Mouse (Mus musculus): ENCODE data around the gene Mlst8. TPM values are rescaled to one million over a fixed set of nuclear protein-coding genes. Genes with fewer than 3 reads are reported as not detected.
A peak's percentile ranks its signal among the peaks of the same experiment; 100 is the strongest.

Mlst8 gene
- 10 to 100 TPM; 30.0 to 32.2 TPM for total RNA-seq (2021)

DNA sequence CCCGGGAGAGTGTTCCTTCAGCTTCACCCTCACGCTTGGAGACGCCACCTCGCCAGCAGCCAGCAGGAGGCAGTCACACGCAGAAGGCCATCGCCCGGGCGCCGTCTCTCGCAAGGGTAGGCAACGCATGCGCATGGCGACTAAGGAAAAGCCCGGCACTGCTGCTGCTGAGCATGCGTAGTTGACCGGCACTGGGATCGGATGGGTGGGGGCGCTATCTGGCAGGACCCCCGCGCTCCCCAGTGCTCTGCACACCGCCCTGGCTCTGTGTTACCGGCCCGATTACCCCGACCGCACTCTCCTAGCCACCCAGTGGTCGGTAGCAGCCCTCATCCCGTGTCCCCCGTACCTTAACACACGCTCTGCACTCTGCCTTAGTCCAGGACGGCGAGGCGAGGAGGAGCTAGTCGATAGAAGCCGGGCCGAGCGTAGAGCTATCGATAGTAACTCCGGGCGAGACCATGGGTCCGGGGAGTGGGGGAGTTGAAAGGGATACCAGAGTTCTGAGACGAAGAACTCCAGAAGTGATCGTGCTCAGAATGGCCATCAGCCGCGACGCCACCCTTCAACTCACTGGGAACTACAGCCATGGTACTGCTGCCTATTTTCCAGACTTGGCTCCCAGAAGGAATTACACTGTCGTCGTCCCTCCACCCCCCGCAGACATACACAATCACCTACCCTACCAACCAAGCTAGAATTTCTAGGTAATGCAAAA, at the start of gene Mlst8:
Mlst8 (minus strand) TSS at position 416 of the 718 bp plus-strand sequence.
- intact Hi-C loops (cut with DNase I), result loop anchor here (2.0 to 5.0 kb wide), 3 partner anchors 34 to 198 kb away; partner anchors contain the start of gene Traf7

DNA sequence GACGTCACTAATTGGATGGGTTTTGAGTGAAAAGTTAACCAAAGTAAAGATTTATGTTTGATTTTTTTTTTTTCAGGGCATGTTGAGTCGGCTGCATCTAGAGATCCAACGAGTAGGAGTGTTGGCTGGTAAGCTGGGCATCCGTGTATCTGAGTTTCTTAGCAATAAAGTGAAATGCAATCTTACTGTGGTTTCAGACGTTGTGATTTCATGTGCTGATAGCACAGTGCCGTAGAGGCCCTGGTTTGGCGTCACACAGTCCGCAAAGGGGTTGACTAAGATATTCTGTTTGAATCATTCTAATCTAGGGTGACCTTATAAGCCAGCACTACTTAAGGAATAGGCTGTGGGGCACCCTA, 49.7 kb upstream of the Mlst8 start:
- DNase-seq (ENCODE audit: low spot score in 2 of 2), result peak in 1 of 2 experiments; percentile 25
- intact Hi-C loops (cut with DNase I), result loop anchor here (5.0 kb wide), 1 partner anchor 51 kb away; the partner anchor contains the start of gene Mlst8

More for the DNA sequence above, at the start of gene Mlst8:
- peak; percentile 98 for DNase-seq (ENCODE audit: low spot score in 2 of 2)

DNA sequence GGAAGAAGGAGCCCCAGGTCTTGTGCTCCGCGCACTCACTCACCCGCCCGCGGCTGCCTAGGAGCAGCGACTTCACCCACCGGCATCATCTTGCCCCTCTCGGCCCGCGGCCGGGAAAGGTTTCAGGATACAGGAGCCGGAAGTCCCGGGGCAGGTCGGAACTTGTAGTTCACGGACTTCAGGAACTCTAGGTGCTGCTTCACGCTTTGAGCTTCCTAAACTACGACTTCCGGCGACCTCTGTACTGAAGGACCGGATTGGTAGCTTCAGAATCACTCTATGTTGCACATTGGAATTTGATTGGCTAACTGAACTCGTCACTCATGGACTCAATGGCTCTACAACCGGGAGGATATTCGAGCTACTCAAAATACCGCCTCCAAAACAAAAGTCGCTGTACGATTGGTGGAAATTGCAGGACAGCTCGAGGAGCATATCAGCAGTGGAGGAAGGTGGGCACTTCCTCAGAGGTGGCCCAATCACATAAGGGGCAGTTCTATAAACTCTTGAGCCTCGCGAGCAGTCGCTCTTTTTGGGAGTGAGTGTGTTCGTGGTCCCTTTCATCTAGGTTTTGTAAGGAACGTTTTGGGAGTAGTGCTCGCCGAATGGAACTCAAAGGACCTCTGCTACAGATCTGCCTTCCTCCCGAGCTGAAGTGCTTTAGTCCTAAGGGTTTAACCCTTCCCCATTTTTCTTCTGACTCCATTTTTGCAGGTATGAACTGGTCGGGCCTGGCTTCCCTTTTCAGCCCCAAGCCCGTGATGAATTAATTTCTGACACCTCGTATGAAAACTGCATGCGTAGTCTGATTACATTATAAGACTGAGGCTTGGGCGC, 49.1 kb upstream of the Mlst8 start, which contains the start of gene Traf7:
Traf7 (minus strand) TSS at position 216 of the 837 bp plus-strand sequence.
- intact Hi-C loops (cut with DNase I), result loop anchor here (5.0 kb wide), 1 partner anchor 51 kb away; the partner anchor contains the start of gene Mlst8
- DNase-seq (ENCODE audit: low spot score in 2 of 2), result peak; percentile 93 to 100

- no peak for DNase-seq (ENCODE audit: low spot score in 2 of 2)
- intact Hi-C loops (cut with DNase I), result loop anchor here (5.0 kb wide), 1 partner anchor 50 kb away; the partner anchor contains the start of gene Mlst8
Observed at GRCm38 (mm10) chr17:24527315-24527714, 48.4 kb upstream of the Mlst8 start.

- intact Hi-C loops (cut with DNase I), result loop anchor here (5.0 kb wide), 1 partner anchor 47 kb away; the partner anchor contains the start of gene Mlst8
- DNase-seq (ENCODE audit: low spot score in 2 of 2), result no peak
Observed at GRCm38 (mm10) chr17:24524734-24525133, 45.9 kb upstream of the Mlst8 start.

GRCm38 (mm10) chr17:24520450-24520849, 41.6 kb upstream of the Mlst8 start:
- no peak for DNase-seq (ENCODE audit: low spot score in 2 of 2)
- intact Hi-C loops (cut with DNase I), result no loop called here

DNA sequence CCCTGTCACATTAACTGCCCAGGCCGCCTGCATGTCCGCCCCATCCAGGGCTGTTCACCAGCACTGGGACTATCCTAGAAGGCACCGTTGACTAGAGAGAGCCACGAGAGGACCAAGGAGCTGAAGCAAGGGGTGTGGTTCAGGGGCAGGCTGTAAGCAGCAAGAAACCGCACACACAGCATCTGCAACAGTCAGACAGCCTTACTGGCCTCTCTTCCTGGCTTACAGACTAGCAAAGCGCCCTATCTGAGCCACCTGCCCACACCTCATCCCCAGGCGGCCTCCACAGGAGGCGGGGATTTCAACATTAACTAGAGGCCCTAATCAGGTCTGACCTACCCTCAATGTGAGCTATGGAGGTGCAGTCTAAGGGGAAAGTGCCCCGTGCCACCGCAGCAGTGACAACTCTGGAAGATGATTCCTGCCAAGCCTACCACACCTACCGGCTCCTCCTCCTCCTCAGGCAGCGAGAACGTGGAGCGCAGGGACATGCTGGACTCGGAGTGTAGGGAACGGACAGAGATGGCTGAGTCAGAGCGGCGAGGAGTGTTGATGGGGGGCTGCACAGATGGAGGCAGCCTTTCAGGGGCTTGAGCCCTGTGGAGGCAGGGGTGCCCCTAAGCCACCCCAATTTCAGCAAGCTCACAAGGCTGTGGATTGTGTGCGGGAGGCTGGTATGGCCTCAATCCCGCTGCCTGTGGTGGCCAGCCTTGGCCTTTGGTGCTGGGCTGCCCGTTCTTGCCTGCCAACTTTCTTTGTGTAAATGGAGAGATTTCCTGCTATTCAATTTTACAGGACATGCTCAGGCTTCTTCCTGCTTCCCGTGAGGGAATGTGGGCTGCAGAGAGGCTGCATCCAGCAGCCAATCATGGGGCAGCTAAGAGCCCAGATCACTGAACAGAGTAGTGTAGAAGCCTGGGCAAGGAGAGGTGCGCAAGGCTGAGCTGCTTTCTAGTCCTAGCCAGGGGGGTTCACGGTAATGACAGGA, 35.7 kb upstream of the Mlst8 start:
- DNase-seq (ENCODE audit: low spot score in 2 of 2), result no peak

GRCm38 (mm10) chr17:24513609-24514008, 34.7 kb upstream of the Mlst8 start:
- intact Hi-C loops (cut with DNase I), result loop anchor here (2.0 kb wide), 1 partner anchor 35 kb away; the partner anchor contains the start of gene Mlst8
- DNase-seq (ENCODE audit: low spot score in 2 of 2), result peak; percentile 74 to 80

More for the DNA sequence above, 35.7 kb upstream of the Mlst8 start:
- intact Hi-C loops (cut with DNase I), result no loop called here

DNA sequence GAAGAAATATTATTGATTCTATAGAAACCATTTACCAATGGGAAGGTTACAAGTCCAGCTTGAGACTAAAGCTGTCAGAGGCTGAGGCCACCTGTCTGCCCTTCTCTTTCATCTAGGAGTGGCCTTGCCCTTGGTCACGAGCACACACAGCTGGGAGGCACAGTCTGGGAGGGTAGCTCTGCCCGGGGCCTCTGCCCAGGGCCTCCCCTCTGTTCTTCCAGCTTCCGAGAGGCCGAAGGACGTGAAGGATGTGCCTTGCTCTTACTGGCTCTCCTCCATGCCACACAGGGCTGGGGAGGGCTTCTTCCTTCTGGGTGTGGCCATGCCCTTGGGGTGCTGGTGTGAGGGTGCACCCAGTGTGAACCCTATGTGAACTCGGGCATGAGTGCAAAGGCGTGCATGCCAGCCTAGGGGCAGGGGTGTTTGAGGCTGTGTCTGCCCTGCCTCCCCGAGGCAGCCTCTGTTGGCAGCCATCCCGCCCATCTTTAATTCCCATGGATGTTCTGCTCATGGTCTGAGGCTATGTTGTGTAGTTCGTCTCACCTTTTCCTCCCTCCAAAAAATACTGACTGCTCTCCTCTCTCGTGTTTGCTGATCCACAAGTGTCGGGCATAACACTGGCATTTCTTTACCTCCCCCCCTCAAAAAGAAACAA, 29.1 kb upstream of the Mlst8 start:
- intact Hi-C loops (cut with DNase I), result loop anchor here (2.0 kb wide), 1 partner anchor 37 kb away; the partner anchor contains the start of genes E4f1 and Pgp

GRCm38 (mm10) chr17:24507129-24507664, 28.3 kb upstream of the Mlst8 start:
- intact Hi-C loops (cut with DNase I), result loop anchor here (2.0 kb wide), 1 partner anchor 36 kb away; the partner anchor contains the start of genes E4f1 and Pgp
- no peak for DNase-seq (ENCODE audit: low spot score in 2 of 2)

More for the DNA sequence above, 29.1 kb upstream of the Mlst8 start:
- no peak for DNase-seq (ENCODE audit: low spot score in 2 of 2)

- intact Hi-C loops (cut with DNase I), result loop anchor here (2.0 kb wide), 1 partner anchor 36 kb away; the partner anchor contains the start of genes E4f1 and Pgp
- peak; percentile 67 to 82 for DNase-seq (ENCODE audit: low spot score in 2 of 2)
Observed at GRCm38 (mm10) chr17:24506332-24507070, 27.6 kb upstream of the Mlst8 start.

DNA sequence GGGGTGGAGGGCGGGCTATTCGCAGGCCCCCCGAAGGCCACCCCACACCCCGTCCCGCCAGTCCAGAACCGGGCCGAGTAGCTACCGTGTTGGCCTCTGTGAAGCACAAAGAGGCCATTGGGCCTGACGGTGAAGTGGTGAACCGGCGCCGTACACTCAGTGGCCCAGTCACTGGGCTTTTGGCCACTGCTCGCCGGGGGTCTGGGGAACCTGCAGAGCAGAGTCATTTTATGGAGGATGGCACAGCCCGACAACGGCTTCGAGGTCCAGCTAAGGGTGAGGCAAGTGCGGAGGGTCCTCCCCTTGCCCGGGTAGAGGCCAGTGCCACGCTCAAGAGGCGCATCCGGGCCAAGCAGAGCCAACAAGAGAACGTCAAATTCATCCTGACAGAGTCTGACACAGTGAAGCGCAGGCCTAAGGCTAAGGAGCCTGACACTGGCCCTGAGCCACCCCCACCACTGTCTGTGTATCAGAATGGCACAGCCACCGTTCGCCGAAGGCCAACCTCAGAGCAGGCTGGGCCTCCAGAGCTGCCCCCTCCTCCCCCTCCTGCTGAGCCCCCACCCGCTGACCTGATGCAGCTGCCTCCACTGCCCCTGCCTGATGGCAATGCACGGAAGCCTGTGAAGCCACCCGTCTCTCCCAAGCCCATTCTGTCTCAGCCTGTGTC, 26.5 kb upstream of the Mlst8 start:
- no peak for DNase-seq (ENCODE audit: low spot score in 2 of 2)
- intact Hi-C loops (cut with DNase I), result no loop called here

DNA sequence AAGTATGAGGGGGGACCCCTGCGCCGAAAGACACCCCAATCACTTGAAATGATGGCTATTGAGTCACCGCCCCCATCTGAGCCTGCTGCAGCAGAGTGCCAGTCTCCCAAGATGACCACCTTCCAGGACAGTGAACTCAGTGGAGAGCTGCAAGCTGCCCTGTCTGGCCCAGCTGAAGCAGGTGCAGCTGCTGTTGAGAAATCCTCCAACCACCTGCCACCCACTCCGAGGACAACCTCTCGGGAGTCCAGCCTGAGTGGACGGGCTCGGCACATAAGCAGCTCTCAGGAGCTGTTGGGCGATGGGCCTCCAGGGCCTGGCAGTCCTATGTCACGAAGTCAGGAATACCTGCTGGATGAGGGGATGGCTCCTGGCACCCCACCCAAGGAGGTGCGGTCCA, 25.2 kb upstream of the Mlst8 start:
- no peak for DNase-seq (ENCODE audit: low spot score in 2 of 2)
- intact Hi-C loops (cut with DNase I), result no loop called here

GRCm38 (mm10) chr17:24502208-24502607, 23.3 kb upstream of the Mlst8 start:
- intact Hi-C loops (cut with DNase I), result no loop called here
- DNase-seq (ENCODE audit: low spot score in 2 of 2), result no peak

DNA sequence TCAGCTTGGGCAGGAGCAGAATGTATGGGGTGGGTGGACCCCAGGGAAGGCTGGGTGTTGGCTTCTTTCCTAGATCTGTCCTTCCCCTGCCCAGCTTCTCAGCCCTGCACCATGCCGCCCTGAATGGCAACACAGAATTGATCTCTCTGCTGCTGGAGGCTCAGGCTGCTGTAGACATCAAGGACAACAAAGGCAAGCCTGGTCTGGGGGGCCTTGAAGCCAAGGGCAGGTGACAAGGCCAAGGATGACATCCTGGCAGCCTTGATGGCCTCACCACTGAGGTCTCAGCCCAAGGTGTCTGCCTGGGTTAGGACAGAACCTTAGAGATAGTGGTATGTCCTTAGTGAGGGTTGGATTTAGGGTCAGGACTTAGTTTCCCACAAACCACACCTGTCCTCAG, 17.1 kb upstream of the Mlst8 start:
- intact Hi-C loops (cut with DNase I), result no loop called here
- DNase-seq (ENCODE audit: low spot score in 2 of 2), result no peak

DNA sequence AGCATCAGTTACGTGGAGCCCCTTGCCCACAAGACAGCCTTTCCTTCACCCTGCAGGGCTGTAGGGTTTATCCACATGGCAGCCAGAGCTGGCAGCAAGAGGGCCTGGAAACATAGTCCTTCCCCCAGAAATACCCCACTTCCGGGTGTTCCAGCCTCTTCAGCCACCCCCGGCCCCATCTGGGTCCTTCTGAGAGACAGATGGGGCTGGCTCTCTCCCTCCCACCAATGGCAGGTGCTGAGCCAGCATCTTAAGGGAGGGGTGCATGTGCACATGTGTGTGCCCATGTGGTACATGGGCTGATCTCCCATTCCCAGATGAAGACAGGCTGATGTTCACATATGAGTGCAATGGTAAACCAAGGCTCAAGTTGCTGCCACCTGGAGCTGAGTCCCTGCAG, 16.6 kb upstream of the Mlst8 start:
- intact Hi-C loops (cut with DNase I), result no loop called here
- DNase-seq (ENCODE audit: low spot score in 2 of 2), result peak in 1 of 2 experiments; percentile 89

All from left cerebral cortex, postnatal 25 days (tissue).